In the genomic region with DNA sequence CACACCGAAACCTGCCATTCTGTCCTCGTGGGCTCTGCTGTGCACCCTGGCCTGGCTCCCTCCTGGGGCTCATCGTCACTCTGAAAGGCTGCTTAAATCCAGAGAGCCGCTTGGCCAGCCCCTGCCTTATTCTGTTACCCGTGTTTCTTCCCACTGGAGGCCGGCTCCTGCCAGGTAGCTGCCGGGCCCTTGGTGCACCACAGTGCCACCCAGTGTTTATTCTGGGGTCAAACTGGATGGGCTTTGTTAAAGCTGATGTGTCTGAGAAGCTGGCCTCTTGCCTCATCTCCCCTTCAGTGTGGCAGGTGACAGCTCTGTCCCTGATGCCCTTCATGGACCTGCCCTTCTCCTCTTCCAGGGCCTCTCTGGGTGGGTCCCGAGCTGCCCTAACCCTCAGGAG, we compare ENCODE assay signal across 13 mouse cellular contexts.
A peak's percentile ranks its signal among the peaks of the same experiment; 100 is the strongest.
DNase-seq lines count a peak whose midpoint lies in the region; ATAC-seq and TF ChIP-seq lines count a peak whose summit lies in the region.
"Had no signal": no experiment of that assay in that cellular context is flagged by ENCODE, and none has a peak within 500 bp of the region (broad histone marks: within the 10 kb centered on the region; RNA-seq: fewer than 3 reads in every experiment).

No protein-coding gene starts in this region.

- WGBS in cerebellum, adult 2 months = 52% methylated on average over 8 of the region's 8 CpGs
- 54% methylated on average over 8 of the region's 8 CpGs for WGBS in kidney, adult 2 months

- peak; percentile 47; the same call in 1 of the 2 replicates for TF ChIP-seq CTCF in cerebellum, adult 2 months (IDR thresholded peaks at IDR 0.05; ENCODE audit: borderline replicate concordance, insufficient read depth, low read depth, low read length)
- TF ChIP-seq CTCF in kidney, adult 2 months (conservative IDR thresholded peaks at IDR 0.05; ENCODE audit: insufficient read depth, insufficient read length, low read depth, low read length) = no peak; the same call in 1 of the 2 replicates

- peaks cover 20% of the 10 kb centered on the region for H3K4me1 ChIP-seq in cerebellum, adult 2 months (ENCODE audit: control insufficient read depth, insufficient read depth, low read length)
- no peaks in the 10 kb centered on the region for H3K4me1 ChIP-seq in kidney, adult 2 months (ENCODE audit: control insufficient read depth, insufficient read depth, low read length)
- H3K4me1 ChIP-seq in ES-E14 (ENCODE audit: control insufficient read depth in 2 of 2, insufficient read depth in 2 of 2, low read length in 2 of 2, poor library complexity in 1 of 2) = peaks cover 0 to 5% of the 10 kb centered on the region in 2 experiments; a peak in 1 of 4 replicates

- H3K27me3 ChIP-seq in cerebellum, adult 2 months (ENCODE audit: control insufficient read depth, insufficient read depth, low read length) = no peaks in the 10 kb centered on the region
- no peaks in the 10 kb centered on the region for H3K27me3 ChIP-seq in kidney, adult 2 months (replicated peaks; ENCODE audit: control insufficient read depth, insufficient read depth, low read length)

- no peak overlapping the region for H3K9ac ChIP-seq in ES-E14 (ENCODE audit: insufficient read depth, low read depth, low read length, poor library complexity, severe bottlenecking)

- in situ Hi-C loops in ES-E14 (cut with MboI; ENCODE audit: low sequenced_read_pairs in 2 of 2, unreplicated experiment in 2 of 2) = no loop called here

- no peak for DNase-seq in cerebellum, adult 2 months
- DNase-seq in kidney, adult 2 months = peak; percentile 17
- DNase-seq in kidney, adult 11 months = no peak
- DNase-seq in ES-E14 (ENCODE audit: low read depth, low spot score) = peak; percentile 29
- DNase-seq in kidney, postnatal 14 days = peak; percentile 18
- no peak for DNase-seq in right cerebral cortex, postnatal 14 days
- no peak for DNase-seq in layer of hippocampus, postnatal 25 days (ENCODE audit: extremely low spot score in 1 of 2, low spot score in 1 of 2)
- DNase-seq: adrenal gland, postnatal 10 days; cerebellum, adult 11 months had no signal

- TF ChIP-seq POLR2A in cerebellum, adult 2 months (IDR thresholded peaks at IDR 0.05; ENCODE audit: borderline replicate concordance, insufficient read depth, low read length) = no peak
- TF ChIP-seq POLR2A in kidney, adult 2 months (IDR thresholded peaks at IDR 0.05; ENCODE audit: low read depth, low read length) = no peak

- no peak overlapping the region for H3K27ac ChIP-seq in cerebellum, adult 2 months (ENCODE audit: insufficient read depth, low read length)
- no peak overlapping the region for H3K27ac ChIP-seq in kidney, adult 2 months (ENCODE audit: insufficient read depth, low read depth, low read length)
- H3K27ac ChIP-seq in ES-E14 (ENCODE audit: insufficient read depth, low read depth, low read length, poor library complexity, severe bottlenecking) = no peak overlapping the region
- H3K27ac ChIP-seq: heart, embryonic 10.5 days; macrophage had no signal

- ATAC-seq in cerebellum, adult (ENCODE audit: insufficient number of reproducible peaks, low FRiP score, low TSS enrichment) = no peak
- ATAC-seq: inflammation-experienced regulatory T-cells, adult 6 months had no signal

- no peak overlapping the region for H3K4me3 ChIP-seq in cerebellum, adult 2 months (replicated peaks; ENCODE audit: insufficient read depth, low read depth, low read length)
- H3K4me3 ChIP-seq in kidney, adult 2 months (ENCODE audit: insufficient read depth, low read depth, low read length) = no peak overlapping the region
- no peak overlapping the region for H3K4me3 ChIP-seq in ES-E14 (ENCODE audit: insufficient read depth in 1 of 2, low read depth in 1 of 2, low read length in 2 of 2, poor library complexity in 1 of 2, severe bottlenecking in 1 of 2)
- H3K4me3 ChIP-seq: heart, embryonic 10.5 days had no signal

- H3K9me3 ChIP-seq in ES-E14 (ENCODE audit: control insufficient read depth, insufficient read depth, low read depth, low read length) = no peaks in the 10 kb centered on the region
- H3K9me3 ChIP-seq: heart, embryonic 10.5 days had no signal

- no peaks in the 10 kb centered on the region for H3K36me3 ChIP-seq in kidney, adult 2 months (ENCODE audit: control insufficient read depth, insufficient read depth, low read length)
- no peaks in the 10 kb centered on the region for H3K36me3 ChIP-seq in ES-E14 (ENCODE audit: control insufficient read depth, insufficient read depth, low read length, poor library complexity, severe bottlenecking)

TF ChIP-seq in ES-E14, 5 proteins besides CTCF, POLR2A, EP300 and RAD21:
- TF ChIP-seq HCFC1 (IDR thresholded peaks at IDR 0.05; ENCODE audit: borderline replicate concordance, insufficient read depth, low read length) (no peak), ZNF384 (IDR thresholded peaks at IDR 0.05; ENCODE audit: low read depth, low read length) (no peak), ZC3H11A (IDR thresholded peaks at IDR 0.05; ENCODE audit: borderline replicate concordance, low read depth, low read length) (no peak), CHD2 (IDR thresholded peaks at IDR 0.05; ENCODE audit: low read depth, low read length) (no peak), MAFK (IDR thresholded peaks at IDR 0.05; ENCODE audit: insufficient read depth, low read depth, low read length) (no peak)

Comparison
In these comparisons a context has a peak if more than half of its experiments do, and no peak if none do; other contexts are left out.
1. DNase-seq: peak in kidney, adult 2 months (single experiment), ES-E14 (single experiment) and kidney, postnatal 14 days (single experiment); none in cerebellum, adult 2 months (0 of 2), kidney, adult 11 months (single experiment), right cerebral cortex, postnatal 14 days (single experiment) and layer of hippocampus, postnatal 25 days (0 of 2).